Mouse (Mus musculus): Measurements from ENCODE around the gene Ssna1.

Ssna1 gene

DNA sequence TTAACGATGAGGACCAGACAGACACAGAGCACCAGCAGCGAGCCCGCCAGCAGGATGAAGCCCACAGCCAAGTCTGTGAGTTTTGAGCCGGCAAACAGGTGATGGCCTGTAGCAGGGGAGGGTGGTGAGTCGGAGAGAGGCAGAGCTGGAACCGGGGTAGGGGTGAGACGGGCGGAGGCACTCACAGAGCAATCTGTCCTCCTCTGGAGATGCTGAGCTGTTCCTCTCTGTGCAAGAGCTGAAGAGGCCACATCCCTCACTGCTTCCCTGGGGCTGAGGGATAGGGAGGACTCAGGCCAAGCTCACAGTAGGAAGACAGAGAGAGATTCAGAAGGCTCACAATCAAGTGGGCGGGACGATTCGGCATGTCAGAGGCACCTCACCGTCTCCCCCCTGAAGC, 41.2 kb downstream of the Ssna1 start:
- no peak for ATAC-seq (ENCODE audit: low TSS enrichment)

- no peak for ATAC-seq (ENCODE audit: low TSS enrichment)
Observed at GRCm38 (mm10) chr2:25230581-25230980, 41.7 kb downstream of the Ssna1 start.

GRCm38 (mm10) chr2:25229582-25229981, 42.7 kb downstream of the Ssna1 start:
- ATAC-seq (ENCODE audit: low TSS enrichment), result no peak

DNA sequence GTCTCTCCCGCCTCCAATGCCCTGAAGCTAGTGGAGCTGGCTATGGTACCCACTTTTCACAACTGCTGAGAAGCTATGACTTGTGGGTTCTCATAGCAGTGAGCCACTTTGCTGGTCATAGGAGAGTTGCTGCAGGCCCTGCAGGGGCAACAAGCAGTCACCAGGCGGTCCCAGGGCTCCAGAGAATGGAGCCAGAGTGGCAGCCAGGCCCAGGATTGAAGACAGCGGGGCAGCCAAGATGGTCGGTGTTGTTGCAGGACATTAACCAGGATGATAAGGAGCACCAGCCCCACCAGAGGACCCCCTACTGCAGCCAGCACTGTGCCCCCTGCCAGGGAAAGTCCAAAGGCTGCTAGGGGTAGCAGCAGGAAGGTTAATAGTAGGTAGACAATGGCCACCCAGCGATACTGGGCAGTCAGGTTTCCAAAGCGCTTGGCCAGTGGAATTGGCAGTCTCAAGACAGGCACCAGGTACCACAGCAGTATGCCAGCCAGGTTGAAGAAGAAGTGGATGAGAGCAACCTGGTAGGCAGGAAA, 43.2 kb downstream of the Ssna1 start:
- ATAC-seq (ENCODE audit: low TSS enrichment), result no peak

GRCm38 (mm10) chr2:25228431-25228889, 43.8 kb downstream of the Ssna1 start:
- ATAC-seq (ENCODE audit: low TSS enrichment), result peak; percentile 46

GRCm38 (mm10) chr2:25227406-25227805, 44.8 kb downstream of the Ssna1 start:
- ATAC-seq (ENCODE audit: low TSS enrichment), result no peak

- no peak for ATAC-seq (ENCODE audit: low TSS enrichment)
Observed at GRCm38 (mm10) chr2:25226864-25227263, 45.4 kb downstream of the Ssna1 start.

DNA sequence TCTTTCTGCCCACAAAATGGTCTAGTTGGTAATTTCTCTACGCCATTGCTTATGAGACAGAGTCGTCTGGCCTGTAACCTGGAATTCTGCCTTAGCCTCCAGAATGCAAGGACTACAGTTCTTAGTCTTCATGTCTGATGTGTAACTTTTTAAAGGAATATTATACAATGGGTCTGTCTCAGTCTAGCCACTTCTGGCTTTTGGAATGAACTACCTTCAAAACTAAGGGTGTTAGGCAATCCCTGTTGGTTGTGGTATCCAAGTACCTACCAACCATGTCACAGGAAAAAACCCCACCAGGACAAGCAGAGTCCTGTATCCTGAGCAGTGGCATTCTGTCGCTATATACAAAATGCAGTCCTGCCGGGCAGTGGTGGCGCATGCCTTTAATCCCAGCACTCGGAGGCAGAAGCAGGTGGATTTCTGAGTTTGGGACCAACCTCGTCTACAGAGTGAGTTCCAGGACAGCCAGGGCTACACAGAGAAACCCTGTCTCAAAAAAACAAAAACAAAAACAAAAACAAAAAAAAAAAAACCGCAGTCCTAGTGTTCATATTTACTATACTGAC, 46.3 kb downstream of the Ssna1 start:
- ATAC-seq (ENCODE audit: low TSS enrichment), result no peak

GRCm38 (mm10) chr2:25224766-25225752, 47.2 kb downstream of the Ssna1 start:
- ATAC-seq (ENCODE audit: low TSS enrichment), result peak; percentile 83

DNA sequence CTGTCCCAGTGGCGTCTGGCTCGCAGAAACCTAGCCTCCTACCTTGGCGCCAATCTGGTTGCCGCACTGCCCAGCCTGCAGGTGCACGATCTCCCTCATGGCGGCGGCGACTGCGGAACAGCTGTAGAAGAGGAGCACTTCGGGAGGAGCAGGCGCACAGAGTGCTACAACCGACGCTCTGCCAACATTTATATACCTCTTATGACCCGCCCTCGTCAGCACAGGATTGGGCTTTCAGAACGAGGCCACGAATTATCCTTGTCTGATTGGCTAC, 47.8 kb downstream of the Ssna1 start, which contains the start of gene Tubb4b:
TSS of gene Tubb4b (minus strand) at position 211 of the 274 bp plus-strand sequence.
- ATAC-seq (ENCODE audit: low TSS enrichment), result no peak

- peak; percentile 44 for ATAC-seq (ENCODE audit: low TSS enrichment)
Observed at GRCm38 (mm10) chr2:25223681-25224491, 48.4 kb downstream of the Ssna1 start.

- no peak for ATAC-seq (ENCODE audit: low TSS enrichment)
Observed at GRCm38 (mm10) chr2:25221331-25221772, 50.9 kb downstream of the Ssna1 start.
